Mouse (Mus musculus) CD8-positive naive resting alpha-beta T cell, adult 57 days (primary cell): ENCODE data around the gene Asic5. TPM values are rescaled to one million over a fixed set of nuclear protein-coding genes. Genes with fewer than 3 reads are reported as not detected.

ENCODE experiments used
- total RNA-seq: library from RNA; stranded (reverse); gene quantifications from one replicate; pipeline ENCODE4 v1.2.4, GENCODE M21; 2023

Asic5 gene
- not detected for total RNA-seq

DNA sequence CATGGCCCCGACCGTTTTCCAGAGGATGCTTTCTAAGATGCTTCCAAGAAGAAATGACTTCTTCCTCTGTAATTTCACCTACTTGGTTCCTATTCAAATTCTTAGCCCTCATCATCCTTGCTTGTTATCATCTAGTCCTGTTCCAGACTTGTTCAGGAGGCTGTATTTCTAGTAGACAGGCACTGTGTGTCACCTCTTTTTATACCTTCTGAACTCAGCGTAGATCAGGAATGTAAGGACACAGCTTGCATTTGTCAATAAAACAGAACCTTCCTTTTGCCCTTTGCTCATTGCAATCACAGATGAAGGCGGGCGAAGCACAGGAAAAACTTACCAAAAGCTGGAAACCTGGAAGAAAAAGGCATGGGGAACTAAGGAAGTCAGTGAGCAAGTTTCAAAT lies at the start of gene Asic5:
TSS of gene Asic5 (plus strand) at position 301 of the 400 bp plus-strand sequence.

DNA sequence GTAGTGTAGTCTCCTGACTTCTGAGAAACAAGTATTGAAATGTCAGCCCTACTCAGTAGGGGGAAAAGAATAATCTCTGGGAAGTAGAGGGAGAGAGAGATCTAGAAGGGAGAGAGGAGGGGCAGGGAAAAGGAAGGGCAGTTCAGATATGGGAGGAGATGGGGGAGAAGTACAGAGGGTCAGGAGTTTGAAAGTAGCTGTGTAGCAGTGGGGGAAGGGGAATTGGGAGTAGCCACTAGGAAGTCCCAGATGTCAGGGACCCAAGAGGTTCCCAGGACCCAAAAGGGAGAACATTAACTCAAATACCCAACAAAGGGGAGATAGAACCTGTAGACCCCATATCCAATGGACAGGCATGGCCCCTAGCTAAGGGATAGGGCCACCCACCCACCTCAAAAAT lies 6.0 kb upstream of the Asic5 start, which contains the start of gene Tdo2:
TSS of gene Tdo2 (minus strand) at position 101 of the 400 bp plus-strand sequence.

Other genes with a start within 250 kb of the Asic5 start
- gene Ctso, start 49.7 kb upstream of the Asic5 start, total RNA-seq = 35.1 TPM
- gene Tdo2, start 6.1 kb upstream of the Asic5 start, total RNA-seq = not detected
- gene Gucy1b1, start 92.4 kb downstream of the Asic5 start, total RNA-seq = 3.6 TPM
- 1.9 TPM for gene Gucy1a1, start 163.5 kb downstream of the Asic5 start, total RNA-seq